Mouse (Mus musculus) thymus, postnatal 10 days (tissue): ENCODE measurements around the gene Dytn.

Source experiments
- DNase-seq, 2 experiments: peaks; one replicate each; pipeline ENCODE4 v3.0.0; 2021; ENCODE audit warnings: low spot score in 2 of 2

Gene Dytn

GRCm38 (mm10) chr1:63579153-63579552 lies 107.6 kb downstream of the Dytn start:
- DNase-seq, result no peak

- no peak for DNase-seq
Observed at GRCm38 (mm10) chr1:63576803-63577202, 109.9 kb downstream of the Dytn start.

GRCm38 (mm10) chr1:63573864-63574611 lies 112.7 kb downstream of the Dytn start:
- DNase-seq, result no peak

GRCm38 (mm10) chr1:63573432-63573831 lies 113.3 kb downstream of the Dytn start:
- no peak for DNase-seq
